Mouse (Mus musculus) right cerebral cortex, postnatal 36 days (tissue): ENCODE measurements around the gene Mcm2.

Experiments used
- DNase-seq, 2 experiments: peaks; one replicate each; pipeline ENCODE4 v3.0.0; 2022; ENCODE audit warnings: low spot score in 2 of 2, mixed read lengths in 1 of 2

Gene Mcm2

GRCm38 (mm10) chr6:88898534-88899048 is at the start of gene Mcm2:
Gene Mcm2 (minus strand): TSS chr6:88898780.
- peak; percentile 89 to 91 for DNase-seq

GRCm38 (mm10) chr6:88947771-88948170 is 49.2 kb upstream of the Mcm2 start:
- DNase-seq = no peak

- no peak for DNase-seq
Observed at GRCm38 (mm10) chr6:88946442-88946841, 47.9 kb upstream of the Mcm2 start.

DNA sequence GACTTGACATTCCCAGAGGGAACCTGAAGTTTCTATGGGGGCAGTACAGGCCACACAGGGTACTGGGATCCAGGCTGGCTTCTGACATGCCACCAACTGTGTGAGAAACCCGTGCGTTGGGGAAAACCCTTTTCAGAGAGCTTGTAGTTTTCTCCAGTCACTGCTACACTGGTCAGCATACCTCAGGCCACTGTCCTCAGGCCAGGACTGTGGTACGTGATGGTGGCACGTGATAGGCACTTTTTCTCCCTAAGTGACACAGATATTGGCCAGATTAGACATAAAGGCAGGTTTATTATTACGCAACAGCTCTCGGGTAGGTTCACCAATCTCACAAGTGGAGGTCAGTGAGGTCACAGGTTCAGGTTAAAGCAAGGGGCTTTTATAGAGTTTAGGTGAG is 45.1 kb upstream of the Mcm2 start:
- no peak for DNase-seq

- DNase-seq = no peak
Observed at GRCm38 (mm10) chr6:88942595-88942994, 44.0 kb upstream of the Mcm2 start.

GRCm38 (mm10) chr6:88941628-88942027 is 43.0 kb upstream of the Mcm2 start:
- no peak for DNase-seq

DNA sequence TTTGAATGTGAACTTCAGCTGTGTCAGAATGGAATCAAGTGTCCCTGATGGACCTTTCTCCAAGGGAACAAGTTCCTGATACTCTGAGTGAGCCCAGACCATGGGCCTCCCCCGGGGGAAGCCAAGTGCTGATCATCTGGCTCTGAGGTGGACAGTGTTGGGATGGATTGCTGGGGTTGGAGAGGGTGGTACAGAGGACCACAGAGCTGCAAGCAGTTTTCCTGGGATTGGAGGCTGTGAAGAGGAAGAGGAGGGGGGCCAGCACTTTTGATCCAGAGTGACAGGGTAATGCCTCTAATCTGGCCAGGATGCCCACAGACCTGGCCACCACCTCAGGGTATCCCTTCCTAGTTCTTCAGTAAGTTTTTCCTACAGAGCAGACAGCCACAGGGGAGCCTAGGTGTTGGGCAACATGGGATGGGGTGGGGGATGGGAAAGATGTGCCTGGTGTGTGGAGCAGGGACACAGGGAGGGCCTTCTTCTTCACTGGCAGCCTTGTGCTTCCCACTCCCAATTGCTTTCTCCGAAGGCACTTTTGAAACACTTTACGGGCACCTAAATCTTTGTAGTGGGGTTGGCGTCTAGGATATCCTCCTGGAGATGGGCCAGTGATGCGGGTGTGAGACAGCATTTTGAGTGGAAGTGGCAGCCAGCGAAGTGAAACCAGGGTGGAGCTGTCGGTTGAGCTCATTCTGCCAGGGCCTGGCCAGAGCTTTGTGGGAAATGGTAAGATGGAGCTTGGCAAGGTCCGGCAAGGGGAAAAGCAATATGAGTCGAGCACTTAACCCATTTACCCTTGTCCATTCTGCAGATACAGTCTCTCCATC is 41.7 kb upstream of the Mcm2 start:
- no peak for DNase-seq

DNA sequence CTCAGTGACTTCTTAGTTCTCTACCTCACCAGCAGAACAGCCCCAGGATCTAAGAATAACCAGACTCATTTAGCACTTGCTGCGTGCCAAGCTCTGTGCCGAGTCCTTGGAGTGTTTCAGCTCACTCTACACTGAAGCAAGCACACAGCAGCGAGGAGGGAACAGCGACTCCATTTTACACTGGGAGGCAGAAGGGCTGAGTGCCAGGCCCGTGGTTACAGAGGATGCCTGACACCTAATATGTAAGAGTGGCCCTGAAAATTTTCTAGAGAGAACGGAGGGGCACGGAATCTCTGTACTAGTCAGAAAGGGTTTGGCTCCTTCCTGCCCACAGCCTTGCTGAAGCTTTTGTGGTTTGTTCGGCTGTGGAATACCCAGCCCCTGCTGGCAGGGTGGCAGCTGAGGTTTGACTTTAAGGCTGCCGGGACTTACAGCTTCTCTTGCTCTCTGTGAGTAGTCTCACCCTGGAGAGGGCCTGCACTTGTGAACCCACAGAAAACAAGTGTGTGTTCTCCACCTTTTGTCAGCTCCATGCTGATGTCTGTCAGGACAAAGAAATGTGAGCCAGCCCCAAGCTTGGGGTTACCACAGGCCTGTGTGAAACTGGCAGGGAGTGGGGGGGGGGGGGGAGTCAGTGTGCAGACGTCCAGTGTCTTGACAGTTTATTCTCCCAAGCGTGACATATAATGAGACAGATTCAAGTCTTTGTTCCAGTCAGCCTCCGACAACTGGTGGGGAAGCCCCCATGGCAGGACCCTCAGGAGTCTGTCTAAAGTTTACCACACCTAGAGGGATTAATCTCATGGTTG is 40.9 kb upstream of the Mcm2 start:
- DNase-seq = peak; percentile 67 to 77

DNA sequence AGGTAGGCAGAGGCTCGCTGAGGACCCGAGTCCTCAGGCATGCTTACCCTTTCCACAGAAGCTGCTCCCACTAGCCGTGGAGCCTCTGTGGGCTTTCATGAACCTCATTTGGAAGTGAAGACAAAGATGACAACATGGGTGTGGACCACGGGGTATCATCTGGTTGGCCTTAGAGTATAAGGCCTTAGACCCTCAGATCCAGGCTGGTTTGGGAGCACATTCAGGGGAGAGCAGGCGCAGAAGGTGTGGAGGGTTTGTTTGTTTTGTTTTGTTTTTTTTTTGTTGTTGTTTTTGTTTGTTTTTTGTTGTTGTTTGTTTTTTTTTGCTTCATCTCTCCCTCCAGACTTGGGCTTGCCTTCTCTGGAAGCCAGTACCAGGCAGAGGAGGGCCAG is 40.1 kb upstream of the Mcm2 start:
- no peak for DNase-seq

DNA sequence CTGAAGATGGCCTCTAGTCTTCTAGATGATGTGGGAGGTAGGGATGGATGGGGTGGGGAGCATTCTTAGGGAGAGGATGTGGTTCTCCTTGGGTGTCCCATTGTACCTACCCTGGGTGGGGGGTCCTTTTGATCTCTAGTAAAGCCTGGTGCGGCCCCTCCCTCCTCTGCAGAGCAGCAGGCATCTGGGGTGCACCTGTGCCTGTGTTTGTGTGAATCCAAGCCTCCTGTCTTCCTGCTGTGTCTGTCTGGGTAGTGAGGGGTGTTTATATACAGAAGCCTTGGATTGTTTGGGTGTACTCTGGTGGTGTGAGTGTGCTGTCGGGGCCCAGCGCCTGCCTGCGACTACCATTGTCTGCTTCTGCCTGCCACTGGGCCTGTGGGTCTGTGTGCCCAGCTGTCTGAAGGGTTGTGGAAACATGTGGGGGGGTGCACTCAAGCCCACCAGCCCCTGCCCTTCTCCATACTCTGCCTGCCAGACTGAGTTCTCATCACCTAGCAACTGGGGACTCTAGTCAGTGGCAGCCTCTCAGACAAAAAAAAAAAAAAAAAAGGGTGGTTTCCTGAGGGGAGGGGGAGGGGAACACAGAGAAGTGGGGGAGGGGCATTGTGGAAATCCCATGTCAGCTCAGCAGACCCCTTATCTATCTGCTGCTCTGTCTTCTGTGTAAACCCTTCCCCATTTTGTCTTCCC is 39.5 kb upstream of the Mcm2 start:
- DNase-seq = no peak

DNA sequence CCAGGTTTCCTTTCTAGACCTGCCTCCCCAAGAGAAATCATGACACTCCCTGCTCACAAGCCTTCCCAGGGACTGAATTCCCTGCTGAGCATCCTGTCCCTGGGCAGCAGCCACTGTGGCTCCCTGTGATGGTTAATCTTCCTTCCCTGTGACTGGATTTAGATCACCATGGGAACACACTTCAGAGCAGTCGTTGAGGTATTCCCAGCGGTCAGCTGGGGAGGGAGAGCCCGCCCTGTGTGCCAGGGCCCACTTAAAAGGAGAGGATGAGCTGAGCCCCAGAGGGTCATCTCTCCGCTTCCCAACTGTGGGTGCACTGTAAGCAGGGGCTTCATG is 38.6 kb upstream of the Mcm2 start:
- no peak for DNase-seq

DNA sequence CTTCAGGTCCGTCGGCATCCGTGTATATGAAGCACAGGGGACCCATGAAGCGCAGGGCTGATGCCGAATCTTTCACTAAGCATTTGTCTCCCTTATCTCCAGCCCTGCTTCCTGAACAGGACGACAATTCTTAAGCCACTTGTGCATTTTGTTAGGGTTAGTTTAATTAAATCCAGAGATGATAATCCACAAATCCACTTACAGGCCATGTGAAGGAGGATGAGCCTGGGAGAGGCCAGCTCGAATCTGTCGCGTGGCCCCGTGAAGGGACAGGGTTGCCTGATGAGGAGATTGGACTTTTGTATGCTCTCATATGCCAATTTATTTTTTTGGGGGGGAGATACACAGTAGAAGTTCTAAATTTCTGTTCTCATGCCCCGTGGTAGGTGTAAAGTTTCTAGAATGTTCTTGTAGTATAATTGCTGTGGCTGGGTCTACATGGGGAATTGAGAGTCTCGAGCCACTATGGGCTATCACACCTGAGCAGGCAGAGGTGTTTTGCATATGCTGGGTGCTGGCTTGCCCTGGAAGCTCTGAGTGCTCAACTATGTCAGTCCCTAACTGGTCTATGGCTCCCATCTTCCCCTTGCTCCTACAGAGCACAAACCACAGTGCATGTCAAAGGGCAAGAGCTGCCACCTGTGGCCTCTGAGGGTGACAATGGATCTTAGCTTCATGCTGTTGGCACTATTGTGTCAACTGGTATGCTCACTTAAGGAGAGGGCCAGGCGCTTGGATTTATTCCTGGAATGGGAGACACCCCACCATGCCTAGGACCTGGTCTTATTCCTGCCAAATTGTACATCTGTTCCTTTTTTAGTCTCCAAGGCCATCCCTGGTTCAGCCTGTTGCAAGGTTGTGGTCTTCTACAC is 38.0 kb upstream of the Mcm2 start:
- DNase-seq = no peak

GRCm38 (mm10) chr6:88935735-88936276 is 37.2 kb upstream of the Mcm2 start:
- DNase-seq = no peak

GRCm38 (mm10) chr6:88934816-88935215 is 36.2 kb upstream of the Mcm2 start:
- DNase-seq = peak; percentile 67 to 74

- no peak for DNase-seq
Observed at GRCm38 (mm10) chr6:88934132-88934531, 35.6 kb upstream of the Mcm2 start.

DNA sequence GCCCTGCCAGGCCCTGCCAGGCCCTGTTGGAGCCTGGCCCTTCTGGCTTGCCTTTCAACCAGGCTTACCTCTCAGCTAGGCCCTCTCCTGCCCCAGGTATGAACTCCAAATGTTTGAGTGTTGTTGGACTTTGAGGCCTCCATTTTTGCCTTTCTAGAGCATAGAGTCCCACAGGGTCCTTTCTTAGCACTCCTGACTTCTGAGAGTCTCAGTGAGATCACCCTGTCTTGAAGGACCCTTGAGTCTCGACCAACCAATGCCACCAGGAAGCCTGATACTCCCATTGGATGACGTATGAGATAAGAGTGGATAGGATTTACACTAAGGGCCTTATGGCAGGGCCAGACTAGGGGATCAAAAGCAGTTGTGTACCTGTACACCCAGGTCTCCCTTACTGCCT is 32.9 kb upstream of the Mcm2 start:
- DNase-seq = no peak

DNA sequence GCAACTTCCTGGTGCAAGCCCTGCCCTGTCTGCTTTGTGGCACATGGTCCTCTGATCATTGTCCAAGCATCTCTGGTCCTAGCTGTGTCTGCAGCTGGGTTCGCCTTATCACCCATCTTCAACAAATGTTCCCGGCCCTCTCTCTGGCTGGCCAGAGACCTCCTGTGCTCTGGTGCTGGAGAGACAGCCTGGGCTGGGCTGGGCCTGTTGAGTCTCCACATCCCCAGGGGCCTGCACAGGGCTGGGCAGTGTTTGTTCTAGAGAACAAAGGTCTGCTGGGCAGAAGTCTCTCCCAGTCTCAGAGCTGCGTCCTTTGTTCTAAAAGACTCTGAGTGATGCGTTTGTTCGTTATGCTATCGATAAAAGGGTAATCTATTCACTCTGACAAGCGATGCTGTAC is 31.5 kb upstream of the Mcm2 start:
- no peak for DNase-seq

GRCm38 (mm10) chr6:88929451-88929850 is 30.9 kb upstream of the Mcm2 start:
- DNase-seq = no peak

DNA sequence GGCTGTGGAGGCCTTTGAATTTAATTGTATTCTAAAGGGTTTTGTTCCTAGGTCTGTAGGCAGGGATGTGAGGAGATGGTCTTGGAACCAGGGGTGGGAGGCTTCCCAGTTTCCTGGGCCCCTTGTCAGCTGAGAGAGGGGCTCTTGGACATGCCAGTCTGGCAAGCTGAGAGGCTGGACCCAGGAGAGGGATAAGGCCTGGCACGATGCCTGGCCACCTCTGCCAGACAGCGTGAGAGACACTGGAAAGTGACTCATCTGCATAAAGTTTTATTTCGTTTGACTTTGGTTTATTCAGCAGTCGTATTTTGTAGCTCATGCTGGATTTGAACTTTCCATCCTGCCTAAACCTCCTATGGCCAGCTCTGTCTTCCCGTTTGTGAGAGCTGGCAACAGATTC is 30.0 kb upstream of the Mcm2 start:
- no peak for DNase-seq

DNA sequence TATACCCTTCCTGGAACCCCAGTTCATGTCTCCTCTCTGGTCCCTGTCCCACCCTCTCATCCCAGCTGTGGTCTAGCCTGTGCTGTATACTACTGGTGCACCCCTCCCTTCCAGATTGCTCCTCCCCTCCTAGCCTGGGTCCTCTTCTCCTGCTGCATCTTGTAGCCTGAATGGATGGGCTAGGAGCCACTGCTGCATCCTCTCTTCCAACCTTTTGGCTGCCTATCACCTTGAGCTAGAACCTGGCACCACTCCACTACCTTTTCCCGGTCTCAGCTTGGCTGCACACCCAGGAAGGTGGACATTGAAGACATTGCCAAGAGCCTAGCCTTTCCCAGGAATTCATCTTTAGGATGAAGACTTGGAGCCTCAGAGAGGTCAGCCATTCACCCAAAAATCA is 29.4 kb upstream of the Mcm2 start:
- no peak for DNase-seq

- peak; percentile 63 to 79 for DNase-seq
Observed at GRCm38 (mm10) chr6:88927595-88927994, 29.0 kb upstream of the Mcm2 start.
